Mouse (Mus musculus) thymus, adult 2 months (tissue): Measurements from ENCODE around the gene Iqch.

Experiments used
- CTCF ChIP-seq: fragments of 200-500 bp; IDR thresholded peaks from 2 replicates; pipeline ENCODE4 v1.5.1; 2012; ENCODE audit warnings: mild to moderate bottlenecking, control low read depth, low read length, moderate library complexity, borderline replicate concordance; ENCODE audit not compliant: control insufficient read depth, poor library complexity, insufficient read depth; ENCODE audit errors: extremely low read depth
- POLR2A ChIP-seq: fragments of 200-500 bp; IDR thresholded peaks from 2 replicates; pipeline ENCODE4 v1.6.1; 2012; ENCODE audit warnings: mild to moderate bottlenecking, low read length, control low read depth, moderate library complexity; ENCODE audit not compliant: control insufficient read depth, poor library complexity, insufficient read depth; ENCODE audit errors: extremely low read depth

GRCm38 (mm10) chr9:63532966-63533711 is 69.2 kb downstream of the Iqch start:
- TF ChIP-seq CTCF (no peak), POLR2A (no peak)
